Comparison of ENCODE assay signal across 10 mouse cellular contexts in the genomic region with DNA sequence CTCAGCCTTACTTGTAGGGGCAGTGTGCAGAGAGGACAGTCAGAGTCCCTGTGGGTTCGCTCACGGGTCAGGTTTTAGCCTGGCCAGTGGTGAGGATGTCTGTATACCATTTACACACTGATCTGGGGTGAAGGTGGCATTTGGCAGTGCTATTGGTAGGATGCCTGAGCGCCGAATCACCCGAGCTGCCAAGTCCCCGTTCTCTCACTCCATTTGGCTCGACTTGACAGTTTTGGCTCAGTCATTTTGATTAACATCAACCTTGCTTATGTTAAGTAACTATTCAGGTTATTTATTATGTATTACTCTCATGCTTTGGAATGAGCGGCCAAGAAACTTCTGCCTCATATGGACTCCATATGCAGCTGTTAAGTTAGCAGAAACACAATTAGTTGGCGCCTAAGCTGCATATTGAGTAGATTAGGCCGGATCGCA. TPM values are rescaled to one million over a fixed set of nuclear protein-coding genes. Genes with fewer than 3 reads are reported as not detected.
DNase-seq lines count a peak whose midpoint lies in the region; ATAC-seq lines count a peak whose summit lies in the region.
"Had no signal": no experiment of that assay in that cellular context is flagged by ENCODE, and none has a peak within 500 bp of the region (broad histone marks: within the 10 kb centered on the region; RNA-seq: fewer than 3 reads in every experiment).

No protein-coding gene starts in this region.

- no peak for DNase-seq in frontal cortex, postnatal 36 days (ENCODE audit: low spot score in 2 of 2)
- DNase-seq in 3T3-L1 (ENCODE audit: low read depth, low spot score), result peak; percentile 88
- peak; percentile 83 for DNase-seq in cerebellum, postnatal 10 days
- no peak for DNase-seq in liver, embryonic 11.5 days (ENCODE audit: low spot score)
- no peak for DNase-seq in natural killer cell, adult 2 months (ENCODE audit: low spot score in 2 of 2)
- DNase-seq: lung, postnatal 36 days had no signal

- H3K27me3 ChIP-seq in limb, embryonic 13.5 days, result no peaks in the 10 kb centered on the region
- H3K27me3 ChIP-seq in liver, embryonic 11.5 days (replicated peaks; ENCODE audit: control insufficient read depth, insufficient read depth, low read length), result no peaks in the 10 kb centered on the region

- no peaks in the 10 kb centered on the region for H3K36me3 ChIP-seq in limb, embryonic 13.5 days
- no peaks in the 10 kb centered on the region for H3K36me3 ChIP-seq in liver, embryonic 11.5 days (ENCODE audit: control insufficient read depth, insufficient read depth, low read length)

- no peaks in the 10 kb centered on the region for H3K9me3 ChIP-seq in limb, embryonic 13.5 days
- no peaks in the 10 kb centered on the region for H3K9me3 ChIP-seq in liver, embryonic 11.5 days (ENCODE audit: control insufficient read depth, low read length)

- no peak overlapping the region for H3K4me3 ChIP-seq in limb, embryonic 13.5 days
- no peak overlapping the region for H3K4me3 ChIP-seq in liver, embryonic 11.5 days (ENCODE audit: low read depth, low read length)

- peaks cover 25% of the 10 kb centered on the region for H3K4me1 ChIP-seq in limb, embryonic 13.5 days
- 0 out of 2 replicates have a peak, but pooled peaks cover 2% of the 10 kb centered on the region for H3K4me1 ChIP-seq in liver, embryonic 11.5 days (replicated peaks; ENCODE audit: control insufficient read depth, insufficient read depth, low read length)

- peak; percentile 24; the same call in 1 of the 2 replicates for ATAC-seq in frontal cortex, adult (ENCODE audit: low TSS enrichment)
- ATAC-seq in limb, embryonic 13.5 days (ENCODE audit: low FRiP score, low read depth), result peak; percentile 70
- ATAC-seq in liver, embryonic 11.5 days (replicated peaks; ENCODE audit: low FRiP score), result no peak
- no peak for ATAC-seq in granulocyte monocyte progenitor cell, adult 5-6 weeks (replicated peaks; ENCODE audit: poor library complexity, severe bottlenecking)

- peak overlapping the region; percentile 38 for H3K4me2 ChIP-seq in limb, embryonic 13.5 days (replicated peaks)
- no peak overlapping the region for H3K4me2 ChIP-seq in liver, embryonic 11.5 days

- H3K27ac ChIP-seq in limb, embryonic 13.5 days, result no peak overlapping the region; the same call in 1 of the 2 replicates
- H3K27ac ChIP-seq in liver, embryonic 11.5 days (ENCODE audit: low read depth, low read length), result no peak overlapping the region
- H3K27ac ChIP-seq: kidney, postnatal 0 days had no signal

- 27% methylated on average over 11 of the region's 11 CpGs for WGBS in limb, embryonic 13.5 days
- 81% methylated on average over 11 of the region's 11 CpGs for WGBS in liver, embryonic 11.5 days

- no peak overlapping the region for H3K9ac ChIP-seq in limb, embryonic 13.5 days
- no peak overlapping the region for H3K9ac ChIP-seq in liver, embryonic 11.5 days (ENCODE audit: low read depth, low read length)

RNA-seq across cellular contexts. Expression of a gene that starts 18.7 kb away (rescaled TPM):
- polyA plus RNA-seq in limb, embryonic 13.5 days (2015; fragmentation: Nextera tagmentation; extraction: Ambion mirVana), result 31.8 and 32.8 TPM in 2 replicates
- polyA plus RNA-seq in liver, embryonic 11.5 days (2014; fragmentation: Nextera tagmentation; extraction: Ambion mirVana), result 12.5 and 13.3 TPM in 2 replicates
- total RNA-seq in granulocyte monocyte progenitor cell, adult 5-6 weeks (2014; fragmentation: Nextera tagmentation), result 30.6 and 31.2 TPM in 2 replicates
- 39.1 and 43.2 TPM in 2 replicates for total RNA-seq in granulocyte monocyte progenitor cell, adult 5-6 weeks (2017)

Comparison
In these comparisons a context has a peak if more than half of its experiments do, and no peak if none do; other contexts are left out.
1. ATAC-seq: peak in frontal cortex, adult (single experiment) and limb, embryonic 13.5 days (single experiment); none in liver, embryonic 11.5 days (single experiment) and granulocyte monocyte progenitor cell, adult 5-6 weeks (single experiment).
2. DNase-seq: peak in 3T3-L1 (single experiment) and cerebellum, postnatal 10 days (2 of 2); none in frontal cortex, postnatal 36 days (0 of 2), liver, embryonic 11.5 days (single experiment) and natural killer cell, adult 2 months (0 of 2).